Mouse (Mus musculus): ENCODE results near the gene Gm12394.
A peak's percentile ranks its signal among the peaks of the same experiment; 100 is the strongest.
"Not testable (repeated sequence)": the region's sequence is repeated elsewhere in the genome, so short reads cannot be mapped to it uniquely, and the experiment has no call there.

The Gm12394 gene

DNA sequence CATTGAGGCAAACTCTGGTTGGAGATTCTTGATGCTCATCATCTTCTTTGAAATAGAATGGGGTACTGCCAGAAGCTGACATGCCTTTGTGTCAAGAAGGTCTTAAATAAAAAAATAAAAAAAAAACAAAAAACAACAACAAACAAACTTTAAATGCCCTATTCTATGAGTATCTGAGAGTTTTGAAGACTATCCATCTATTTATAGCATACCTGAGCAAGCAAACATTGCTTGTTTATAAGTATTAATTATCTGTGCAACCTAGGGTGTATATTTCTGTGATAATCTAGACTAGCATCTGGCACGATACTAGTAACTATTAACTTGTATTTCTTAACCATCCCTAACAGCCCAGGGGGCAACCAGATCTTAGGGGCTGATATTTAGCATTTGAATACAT lies at the start of gene Gm12394:
Gm12394 (minus strand) TSS at position 101 of the 400 bp plus-strand sequence.
- DNase-seq (ENCODE audit: low spot score in 2 of 2), result not testable (repeated sequence)

DNA sequence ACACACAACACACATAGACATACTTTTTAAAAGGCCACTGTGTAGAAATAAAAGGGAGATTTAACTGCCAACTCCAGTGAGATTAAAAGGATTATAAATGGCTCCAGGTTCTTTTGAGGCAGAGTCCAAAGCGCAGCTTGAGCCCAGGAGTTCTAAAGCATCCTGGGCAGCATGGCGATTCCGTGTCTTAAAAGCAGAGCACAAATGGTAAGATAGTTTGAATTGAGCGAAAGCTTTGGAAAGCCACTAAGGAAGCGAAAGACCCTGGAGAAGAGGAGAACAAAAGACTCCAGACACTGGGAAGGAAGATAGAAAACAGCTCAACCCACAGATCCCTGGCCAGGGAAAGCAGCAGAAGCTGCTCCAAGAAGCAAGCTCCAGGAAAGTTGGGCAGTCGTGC lies 48.4 kb upstream of the Gm12394 start:
- DNase-seq (ENCODE audit: low spot score in 2 of 2), result no peak

GRCm38 (mm10) chr4:42904523-42904922 lies 48.0 kb upstream of the Gm12394 start:
- no peak for DNase-seq (ENCODE audit: low spot score in 2 of 2)

- no peak for DNase-seq (ENCODE audit: low spot score in 2 of 2)
These were observed 47.4 kb upstream of the Gm12394 start for GRCm38 (mm10) chr4:42903942-42904341.

DNA sequence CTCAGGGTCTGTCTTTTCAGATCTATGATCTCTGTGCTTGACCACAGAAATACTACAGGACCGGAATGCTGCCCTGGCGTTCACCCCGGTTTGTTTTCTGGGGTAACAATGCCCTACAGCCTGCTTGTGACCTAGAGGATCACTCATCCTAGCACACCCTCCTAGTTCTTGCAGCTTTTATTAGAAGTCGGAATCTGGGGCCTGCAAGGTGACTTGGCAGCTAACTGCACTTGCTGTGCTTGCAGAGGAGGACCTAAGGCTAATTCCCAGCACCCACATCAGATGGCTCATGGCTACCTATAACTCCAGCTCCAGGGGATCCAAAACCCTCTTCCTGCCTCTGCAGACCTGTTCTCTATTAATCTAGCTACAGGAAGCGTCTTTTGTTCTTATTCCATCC lies 46.2 kb upstream of the Gm12394 start:
- no peak for DNase-seq (ENCODE audit: low spot score in 2 of 2)

- DNase-seq (ENCODE audit: low spot score in 2 of 2), result peak in 1 of 2 experiments; percentile 3
These were observed 45.6 kb upstream of the Gm12394 start for GRCm38 (mm10) chr4:42902174-42902573.

- DNase-seq (ENCODE audit: low spot score in 2 of 2), result no peak
These were observed 44.3 kb upstream of the Gm12394 start for GRCm38 (mm10) chr4:42900878-42901277.

DNA sequence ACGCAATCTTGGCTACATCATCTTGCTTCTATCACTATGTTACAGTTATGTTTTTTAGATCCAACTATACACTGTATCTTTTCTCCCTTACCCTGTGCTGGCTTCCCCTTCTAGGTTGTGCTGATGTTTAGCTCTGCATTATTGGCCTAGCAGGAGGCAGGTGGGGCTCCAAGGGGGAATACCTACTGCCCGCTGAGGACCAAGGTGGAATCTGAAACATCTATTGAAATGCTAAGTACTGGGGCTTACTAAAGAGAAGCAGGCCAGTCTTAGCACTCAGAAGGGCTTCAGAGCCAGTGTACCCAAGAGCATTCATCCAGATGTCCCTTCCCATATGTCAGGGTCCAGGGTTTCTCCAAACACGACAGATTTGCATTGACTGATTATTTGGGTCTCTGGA lies 42.3 kb upstream of the Gm12394 start:
- DNase-seq (ENCODE audit: low spot score in 2 of 2), result no peak

DNA sequence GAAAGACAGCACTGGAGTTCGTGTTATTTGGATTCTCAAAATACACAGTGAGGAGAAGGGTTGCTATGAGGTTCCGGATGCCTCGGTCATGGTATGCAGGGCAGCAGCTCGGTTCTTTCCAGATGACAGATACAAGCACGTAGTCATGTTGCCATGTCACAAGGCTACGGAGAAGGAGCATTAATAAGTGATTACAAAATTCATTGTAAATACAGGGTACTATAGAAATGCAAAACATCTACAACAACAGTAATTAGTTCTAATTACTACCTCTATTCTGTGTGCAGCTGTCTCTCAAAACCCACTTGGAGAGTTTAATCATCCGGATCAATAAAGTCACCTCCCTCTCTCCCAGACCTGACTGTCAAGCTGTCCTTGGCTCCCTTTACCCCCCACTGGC lies 38.5 kb upstream of the Gm12394 start:
- no peak for DNase-seq (ENCODE audit: low spot score in 2 of 2)

- no peak for DNase-seq (ENCODE audit: low spot score in 2 of 2)
These were observed 34.6 kb upstream of the Gm12394 start for GRCm38 (mm10) chr4:42891176-42891575.

DNA sequence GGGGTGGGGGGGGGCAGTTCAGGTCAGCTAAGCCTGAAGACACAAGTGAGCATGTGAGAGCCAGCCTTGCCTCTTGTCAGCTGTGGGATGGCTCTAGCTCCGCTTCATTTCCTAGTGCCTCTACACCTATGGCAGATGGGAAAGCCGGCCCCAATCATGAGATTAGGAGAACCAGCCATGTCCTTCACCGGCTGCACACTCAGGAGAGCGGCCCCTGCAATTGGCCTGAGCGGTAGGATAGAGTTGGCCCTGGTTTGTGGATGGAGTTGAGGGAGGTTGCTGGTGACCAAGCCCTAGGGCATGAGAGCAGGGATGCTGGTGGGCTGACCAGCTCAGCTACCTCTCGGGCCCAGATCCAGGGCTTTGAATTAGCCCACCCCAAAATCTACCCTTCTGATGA lies 32.2 kb upstream of the Gm12394 start:
- no peak for DNase-seq (ENCODE audit: low spot score in 2 of 2)

GRCm38 (mm10) chr4:42886926-42887325 lies 30.4 kb upstream of the Gm12394 start:
- no peak for DNase-seq (ENCODE audit: low spot score in 2 of 2)

- DNase-seq (ENCODE audit: low spot score in 2 of 2), result no peak
These were observed 24.0 kb upstream of the Gm12394 start for GRCm38 (mm10) chr4:42880677-42880948.

GRCm38 (mm10) chr4:42879829-42880676 lies 23.5 kb upstream of the Gm12394 start:
- DNase-seq (ENCODE audit: low spot score in 2 of 2), result no peak

- no peak for DNase-seq (ENCODE audit: low spot score in 2 of 2)
These were observed 21.1 kb upstream of the Gm12394 start for GRCm38 (mm10) chr4:42877657-42878056.

- DNase-seq (ENCODE audit: low spot score in 2 of 2), result peak in 1 of 2 experiments; percentile 42
These were observed 20.2 kb upstream of the Gm12394 start for GRCm38 (mm10) chr4:42876586-42877291.

DNA sequence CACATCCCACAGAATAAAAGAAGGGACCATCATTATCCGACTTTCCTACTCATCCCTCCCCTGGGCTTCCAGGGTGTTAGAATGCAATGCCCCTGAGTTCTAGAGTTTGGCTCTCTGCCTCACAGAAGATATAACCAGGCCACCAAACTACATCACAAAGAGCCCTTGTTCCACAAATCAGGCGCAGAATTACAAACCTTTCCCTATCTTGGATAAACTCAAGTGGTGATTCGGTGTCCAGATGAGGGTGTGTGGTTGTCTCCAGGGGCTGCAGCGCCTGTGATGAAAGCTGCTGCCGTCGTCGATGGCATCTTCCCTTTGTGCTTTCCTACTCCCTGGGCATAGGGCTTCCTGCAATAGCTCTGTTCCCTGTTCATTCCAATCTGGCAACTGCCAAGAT lies 17.6 kb upstream of the Gm12394 start, which contains the start of gene Fam205c:
Fam205c (minus strand) TSS at position 101 of the 400 bp plus-strand sequence.
- no peak for DNase-seq (ENCODE audit: low spot score in 2 of 2)

GRCm38 (mm10) chr4:42872746-42873435 lies 16.3 kb upstream of the Gm12394 start:
- DNase-seq (ENCODE audit: low spot score in 2 of 2), result no peak

DNA sequence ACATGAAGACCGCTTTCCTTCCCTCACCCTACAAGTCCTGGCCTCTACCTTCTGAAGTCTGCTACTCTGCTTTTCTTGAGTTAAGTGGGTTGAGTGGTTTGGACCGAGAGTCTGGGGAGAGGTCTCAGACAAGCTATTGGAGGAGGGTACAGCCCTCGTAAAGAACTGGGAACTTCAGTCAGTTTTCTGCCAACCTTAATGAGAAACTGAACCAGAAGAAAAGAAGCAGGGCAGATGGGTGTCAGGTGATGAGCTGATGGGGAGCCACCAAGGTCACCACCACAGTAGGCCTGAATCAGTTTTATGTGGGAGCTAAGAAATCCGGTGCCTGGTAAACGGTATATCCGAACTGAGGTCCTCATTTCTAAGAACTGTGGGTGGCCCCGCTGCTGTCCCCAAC lies 15.6 kb upstream of the Gm12394 start:
- no peak for DNase-seq (ENCODE audit: low spot score in 2 of 2)

- no peak for DNase-seq (ENCODE audit: low spot score in 2 of 2)
These were observed 14.2 kb upstream of the Gm12394 start for GRCm38 (mm10) chr4:42870748-42871147.

DNA sequence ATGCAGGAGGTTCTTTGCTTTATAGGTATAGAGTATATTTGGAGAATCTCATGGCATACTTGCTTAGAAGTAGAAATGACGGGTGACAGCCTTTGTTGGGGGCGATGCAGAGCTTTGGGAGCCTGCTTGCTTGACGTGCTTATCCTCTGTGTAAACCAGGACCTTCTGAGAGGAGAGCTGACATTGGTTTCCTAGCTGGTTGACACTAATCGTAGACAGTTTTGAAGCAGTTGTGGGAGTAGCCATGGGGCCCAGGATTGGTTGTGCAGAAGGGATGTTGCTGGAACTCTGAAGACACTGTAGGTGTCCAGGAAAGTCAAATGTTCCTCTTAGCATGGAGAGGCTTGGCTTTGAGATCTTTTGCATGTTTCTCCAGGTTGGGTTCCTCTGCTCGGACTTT lies 11.6 kb upstream of the Gm12394 start:
- DNase-seq (ENCODE audit: low spot score in 2 of 2), result no peak

- DNase-seq (ENCODE audit: low spot score in 2 of 2), result no peak
These were observed 10.8 kb upstream of the Gm12394 start for GRCm38 (mm10) chr4:42867390-42867789.

GRCm38 (mm10) chr4:42863487-42863886 lies 6.9 kb upstream of the Gm12394 start:
- DNase-seq (ENCODE audit: low spot score in 2 of 2), result not testable (repeated sequence)

Data from natural killer cell, adult 2 months (primary cell).